Mouse (Mus musculus) layer of hippocampus, adult 2 months (tissue): ENCODE data around the gene Elp4. TPM values are rescaled to one million over a fixed set of nuclear protein-coding genes. Genes with fewer than 3 reads are reported as not detected.
A peak's percentile ranks its signal among the peaks of the same experiment; 100 is the strongest.

Experiments
- DNase-seq, 2 experiments: peaks; one replicate each; pipeline ENCODE4 v3.0.0; 2022; ENCODE audit warnings: low spot score in 2 of 2
- H3K27ac ChIP-seq: fragments of 200-600 bp; 2 replicates; pipeline ENCODE4 v1.8.1; 2022
- H3K4me3 ChIP-seq: fragments of 200-600 bp; 2 replicates; pipeline ENCODE4 v1.8.1; 2022; ENCODE audit warnings: mild to moderate bottlenecking
- CTCF ChIP-seq: fragments of 200-600 bp; conservative IDR thresholded peaks from 2 replicates; pipeline ENCODE4 v1.8.1; 2022; ENCODE audit warnings: antibody characterized with exemption, mild to moderate bottlenecking, moderate library complexity
- total RNA-seq, 2 experiments: library from RNA; stranded (reverse); gene quantifications; 2 replicates each; pipeline ENCODE4 v1.2.3; 2021

The Elp4 gene
- total RNA-seq, 2 experiments from 2014 or later: 16.5 to 18.9 TPM

DNA sequence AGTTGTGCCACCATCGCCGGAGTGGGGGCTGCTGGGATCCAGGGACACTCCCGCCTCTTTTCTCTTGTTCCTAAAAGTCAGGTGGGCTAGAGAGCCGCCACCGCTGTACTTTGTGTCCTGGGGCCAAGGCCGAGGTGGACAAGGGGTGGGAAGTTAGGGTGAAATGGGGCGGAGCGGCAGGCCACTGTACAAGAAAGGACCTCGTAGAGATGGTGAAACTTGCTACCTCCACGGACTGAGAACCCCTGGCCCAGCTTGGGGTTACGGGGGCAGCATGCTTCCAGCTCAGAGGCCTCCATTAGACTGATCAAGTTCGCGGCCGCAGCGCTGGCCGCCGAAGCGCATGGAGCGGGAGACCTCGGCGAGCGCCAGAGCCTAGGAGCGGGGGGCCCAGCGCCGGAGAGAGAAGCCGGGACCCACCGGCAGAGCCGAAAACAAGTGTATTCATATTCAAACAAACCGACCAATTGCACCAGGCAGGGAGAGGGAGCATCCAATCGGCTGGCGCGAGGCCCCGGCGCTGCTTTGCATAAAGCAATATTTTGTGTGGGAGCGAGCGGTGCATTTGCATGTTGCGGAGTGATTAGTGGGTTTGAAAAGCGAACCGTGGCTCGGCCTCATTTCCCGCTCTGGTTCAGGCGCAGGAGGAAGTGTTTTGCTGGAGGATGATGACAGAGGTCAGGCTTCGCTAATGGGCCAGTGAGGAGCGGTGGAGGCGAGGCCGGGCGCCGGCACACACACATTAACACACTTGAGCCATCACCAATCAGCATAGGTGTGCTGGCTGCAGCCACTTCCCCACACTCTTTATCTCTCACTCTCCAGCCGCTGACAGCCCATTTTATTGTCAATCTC lies 229.3 kb downstream of the Elp4 start:
- peak overlapping the region; percentile 52 for H3K4me3 ChIP-seq
- peak overlapping the region; percentile 88 for H3K27ac ChIP-seq
- DNase-seq: peak; percentile 82 to 87
- TF ChIP-seq CTCF: no peak

DNA sequence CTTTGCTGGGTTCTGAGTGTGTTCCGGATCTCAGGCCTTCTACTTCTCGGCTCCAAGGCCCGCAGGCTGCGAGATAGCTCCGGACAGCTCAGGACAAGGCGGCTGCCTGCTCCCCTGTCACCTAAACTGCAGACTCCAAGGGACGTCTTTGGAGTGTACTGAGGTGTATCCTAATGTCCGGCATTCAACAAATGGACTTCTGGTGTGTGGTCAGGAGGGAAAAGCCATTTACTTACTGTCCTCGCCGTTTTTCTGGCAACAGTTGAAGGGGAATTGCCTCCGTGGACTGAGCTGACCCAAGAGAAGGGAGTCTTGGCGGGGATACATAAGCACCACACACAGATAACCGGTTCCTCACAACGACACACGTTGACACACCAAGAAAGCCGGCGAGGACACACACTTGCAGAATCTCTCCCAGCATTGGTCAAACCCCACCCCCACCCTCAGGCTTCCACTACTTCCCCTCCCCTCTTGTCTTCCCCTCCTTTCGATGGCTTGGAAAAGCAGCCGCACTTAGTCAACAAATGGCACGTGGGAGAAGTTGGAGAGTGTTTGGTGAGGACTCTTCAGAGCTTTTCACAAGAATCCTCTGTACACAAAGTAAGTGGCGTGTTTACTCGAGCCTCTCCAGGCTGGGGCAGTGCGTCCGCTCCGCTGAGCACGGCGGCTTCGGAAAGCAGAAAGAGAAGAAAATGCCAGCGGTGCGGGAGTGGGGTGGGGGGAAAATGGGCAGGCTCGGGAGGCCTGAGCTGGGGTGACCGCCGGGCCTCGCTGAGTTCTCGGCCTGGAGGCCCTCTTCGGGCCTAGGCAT lies 230.1 kb downstream of the Elp4 start:
- TF ChIP-seq CTCF: no peak
- Histone ChIP-seq H3K4me3 (peak overlapping the region; percentile 52), H3K27ac (peak overlapping the region; percentile 77)
- DNase-seq: no peak

DNA sequence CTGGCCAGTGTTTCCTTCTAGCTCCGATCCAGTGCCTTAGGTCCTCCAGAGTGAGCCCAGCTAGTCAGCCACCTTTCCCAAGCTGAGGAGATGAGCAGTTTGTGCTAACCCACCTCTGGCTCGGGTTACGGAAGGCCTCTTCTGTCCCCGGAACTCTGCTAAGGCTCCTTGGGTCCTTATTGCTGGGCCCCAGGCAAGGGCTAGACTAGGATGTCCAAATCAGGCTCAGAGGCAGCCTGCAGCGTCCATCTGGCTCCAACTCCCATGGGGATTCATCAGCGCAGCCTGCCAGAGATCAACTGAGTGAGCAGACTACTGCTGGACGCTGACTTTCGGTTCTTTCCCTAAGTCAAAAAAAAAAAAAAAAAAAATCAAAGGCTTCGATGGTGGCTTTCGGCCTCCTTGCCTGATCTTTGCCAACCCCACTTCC lies 230.7 kb downstream of the Elp4 start:
- DNase-seq: no peak
- H3K4me3 ChIP-seq: peak overlapping the region; percentile 16; the same call in 1 of the 2 replicates
- peak overlapping the region; percentile 77 for H3K27ac ChIP-seq
- TF ChIP-seq CTCF: no peak

DNA sequence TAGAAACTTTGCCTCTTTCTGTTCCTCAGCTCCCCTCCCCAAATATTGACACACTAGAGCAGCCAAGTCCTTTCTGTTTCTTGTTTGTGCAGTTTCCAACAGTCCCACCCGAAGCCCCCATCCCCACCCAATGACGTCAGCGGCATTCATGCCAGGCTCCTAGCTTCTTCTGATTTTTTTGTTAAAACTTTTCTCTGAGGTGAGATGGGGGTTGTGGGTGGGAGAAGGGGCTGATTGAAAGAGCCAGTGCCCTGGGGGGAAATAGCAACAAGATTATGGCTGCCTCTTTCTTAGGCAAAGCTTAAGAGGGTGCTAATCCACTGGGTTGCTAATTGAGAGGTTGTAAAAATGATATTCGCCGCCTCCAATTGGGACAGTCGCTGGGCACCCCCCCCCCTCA lies 231.3 kb downstream of the Elp4 start:
- peak overlapping the region; percentile 77; the same call in 1 of the 2 replicates for H3K27ac ChIP-seq

DNA sequence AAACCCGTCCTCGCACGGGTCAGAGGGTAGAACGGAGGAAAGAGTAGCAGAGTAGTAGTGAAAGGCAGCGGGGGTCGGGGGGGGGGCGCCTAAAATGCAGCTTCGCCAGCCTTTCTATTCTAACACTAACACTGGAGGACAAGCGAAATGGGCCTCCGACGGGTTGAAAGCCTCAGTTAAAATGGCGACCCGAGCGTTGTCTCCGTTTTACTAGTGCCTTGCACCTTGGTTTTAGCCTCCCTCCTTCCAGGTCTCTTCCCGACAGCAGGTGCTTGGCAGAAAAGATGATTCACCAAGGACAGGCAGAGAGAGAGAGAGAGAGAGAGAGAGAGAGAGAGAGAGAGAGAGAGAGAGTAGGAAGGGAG lies 231.8 kb downstream of the Elp4 start:
- no peak overlapping the region for H3K4me3 ChIP-seq
- no peak for DNase-seq

More for the DNA sequence above, 231.3 kb downstream of the Elp4 start:
- H3K4me3 ChIP-seq: no peak overlapping the region; the same call in 1 of the 2 replicates
- no peak for DNase-seq
- no peak for TF ChIP-seq CTCF

DNA sequence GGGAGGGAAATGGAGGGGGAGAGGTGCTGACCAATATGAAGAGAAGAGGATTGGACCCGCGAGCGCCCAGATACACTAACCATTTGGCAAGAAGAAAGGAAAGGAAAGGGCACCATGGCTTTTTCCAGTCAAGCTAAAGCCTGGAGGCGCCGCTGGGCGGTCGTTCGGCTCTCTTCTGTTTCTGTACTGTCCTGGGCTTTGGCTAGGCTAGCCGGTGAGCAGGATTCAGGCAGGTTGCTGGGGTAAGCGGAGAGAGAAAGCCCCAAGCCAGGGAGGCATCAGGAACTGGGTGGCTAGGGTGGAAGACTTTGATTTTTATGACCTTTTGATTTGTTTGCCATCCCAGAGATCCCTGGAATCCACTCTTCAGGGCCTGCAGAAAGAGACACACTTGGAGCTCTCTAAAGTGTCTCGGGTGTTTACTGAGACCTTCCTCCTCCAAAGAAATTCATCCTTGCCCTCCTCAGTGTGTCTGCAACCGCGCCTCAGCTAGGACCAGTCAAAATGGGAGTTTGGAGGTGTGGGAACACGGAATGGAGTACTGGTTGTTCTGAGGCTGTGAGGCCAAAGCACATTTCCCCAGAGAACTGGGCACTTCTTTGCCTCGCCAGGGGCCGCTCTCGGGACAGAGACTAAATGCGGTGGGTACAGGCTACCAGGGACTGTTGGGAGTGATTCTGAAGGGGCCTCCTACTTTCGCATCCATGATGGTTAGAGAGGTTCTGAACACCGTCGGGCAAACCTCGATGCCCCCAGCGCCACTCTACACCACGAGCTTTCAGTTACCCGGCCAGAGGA lies 232.4 kb downstream of the Elp4 start:
- Histone ChIP-seq H3K4me3 (peak overlapping the region; percentile 9; the same call in 1 of the 2 replicates), H3K27ac (peak overlapping the region; percentile 47)
- no peak for DNase-seq
- TF ChIP-seq CTCF: peak; percentile 31

More for the DNA sequence above, 231.8 kb downstream of the Elp4 start:
- no peak for TF ChIP-seq CTCF
- peak overlapping the region; percentile 47 for H3K27ac ChIP-seq

DNA sequence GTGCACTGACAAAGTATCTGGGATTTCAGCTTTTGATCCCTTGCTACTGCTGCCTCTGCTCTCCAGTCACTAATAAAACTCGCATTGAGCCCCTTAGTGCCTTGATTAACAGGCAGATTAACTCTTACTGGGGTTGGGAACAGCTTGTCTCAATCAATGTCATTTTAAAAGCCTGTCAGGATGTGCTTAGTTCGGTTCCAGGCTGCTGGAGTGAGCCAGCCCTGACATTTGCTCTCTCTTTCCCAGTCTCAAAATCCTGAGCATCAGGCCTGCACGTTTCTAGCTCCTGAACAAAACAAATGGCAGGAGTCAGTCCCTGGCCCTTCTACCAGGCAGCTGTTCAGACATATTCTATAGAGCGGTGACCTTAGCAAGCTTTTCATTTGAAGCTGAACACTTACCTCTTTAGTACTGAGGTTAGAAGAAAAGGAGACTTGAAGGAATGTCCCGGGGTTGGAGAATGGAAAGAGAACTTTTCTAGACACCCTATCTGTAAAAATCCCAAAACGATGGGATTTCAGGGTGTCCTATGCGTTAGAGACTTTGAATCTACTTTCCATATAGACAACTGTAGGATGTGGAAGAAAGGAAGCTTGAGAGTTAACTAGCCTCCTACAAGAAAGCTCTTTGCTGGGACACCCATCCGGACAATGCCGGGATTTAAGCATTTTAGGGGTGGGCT lies 233.1 kb downstream of the Elp4 start:
- Histone ChIP-seq H3K4me3 (no peak overlapping the region; the same call in 1 of the 2 replicates), H3K27ac (peak overlapping the region; percentile 47; the same call in 1 of the 2 replicates)
- DNase-seq: no peak
- TF ChIP-seq CTCF: no peak

DNA sequence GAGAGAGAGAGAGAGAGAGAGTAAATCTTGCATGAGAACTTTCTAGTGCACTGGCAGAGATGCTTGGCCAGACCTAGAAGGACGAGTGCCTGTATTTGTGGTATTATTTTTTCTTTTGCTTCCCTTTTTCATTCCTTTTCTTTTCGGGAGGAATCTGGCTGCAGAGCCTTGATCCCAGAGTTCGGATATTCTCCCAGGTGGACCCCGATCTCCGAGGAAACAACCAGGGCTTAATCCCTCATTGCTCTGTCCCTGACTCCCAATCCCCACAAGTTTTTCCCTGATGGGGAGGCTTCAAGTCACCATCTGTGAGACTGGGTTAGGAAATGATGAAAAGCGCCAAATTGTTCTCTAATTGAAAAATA lies 233.7 kb downstream of the Elp4 start:
- TF ChIP-seq CTCF: no peak
- Histone ChIP-seq H3K27ac (peak overlapping the region; percentile 47; the same call in 1 of the 2 replicates), H3K4me3 (no peak overlapping the region)
- DNase-seq: no peak

DNA sequence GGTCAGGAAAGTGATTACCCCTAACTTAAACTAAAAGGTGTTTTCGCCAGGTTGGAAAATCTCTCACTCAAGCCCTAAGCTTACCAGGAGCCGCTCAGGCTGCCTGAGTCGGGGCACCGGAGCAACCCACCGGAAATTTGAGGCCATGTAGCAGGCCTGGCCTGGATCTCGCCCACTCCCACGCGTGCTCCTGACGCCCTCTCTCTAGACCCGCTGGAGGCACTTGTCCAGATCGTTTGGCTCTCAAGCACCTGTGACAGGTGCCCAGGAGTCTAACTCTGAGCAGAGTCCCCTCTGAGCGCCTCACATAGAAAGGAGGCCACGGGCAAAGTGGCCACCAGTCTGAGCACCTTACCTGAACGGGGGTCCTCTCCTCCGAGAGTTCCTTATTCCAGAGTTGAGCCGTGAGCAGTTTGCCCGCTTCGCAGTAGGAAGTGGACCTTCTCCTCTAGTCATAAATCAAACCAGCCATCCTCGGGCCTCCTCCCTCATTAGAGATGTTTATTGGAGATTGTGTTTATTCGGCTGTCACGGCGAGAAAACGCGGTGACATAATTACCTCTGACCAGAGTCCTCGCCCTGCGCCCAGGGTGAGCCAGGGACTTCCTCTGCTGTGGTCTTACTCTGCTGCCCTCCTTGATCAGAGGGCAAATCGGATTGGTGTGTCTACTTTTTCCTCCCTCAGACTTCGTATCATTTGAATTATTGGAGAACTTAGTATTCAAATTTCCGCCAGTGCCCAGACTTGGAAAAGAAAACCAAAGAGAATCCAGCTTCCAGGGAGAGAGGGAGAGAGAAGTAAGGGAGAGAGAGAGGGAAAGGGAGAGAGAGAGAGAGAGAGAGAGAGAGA lies 234.3 kb downstream of the Elp4 start:
- TF ChIP-seq CTCF: no peak
- DNase-seq: no peak
- Histone ChIP-seq H3K27ac (peak overlapping the region; percentile 15), H3K4me3 (peak overlapping the region; percentile 44)

DNA sequence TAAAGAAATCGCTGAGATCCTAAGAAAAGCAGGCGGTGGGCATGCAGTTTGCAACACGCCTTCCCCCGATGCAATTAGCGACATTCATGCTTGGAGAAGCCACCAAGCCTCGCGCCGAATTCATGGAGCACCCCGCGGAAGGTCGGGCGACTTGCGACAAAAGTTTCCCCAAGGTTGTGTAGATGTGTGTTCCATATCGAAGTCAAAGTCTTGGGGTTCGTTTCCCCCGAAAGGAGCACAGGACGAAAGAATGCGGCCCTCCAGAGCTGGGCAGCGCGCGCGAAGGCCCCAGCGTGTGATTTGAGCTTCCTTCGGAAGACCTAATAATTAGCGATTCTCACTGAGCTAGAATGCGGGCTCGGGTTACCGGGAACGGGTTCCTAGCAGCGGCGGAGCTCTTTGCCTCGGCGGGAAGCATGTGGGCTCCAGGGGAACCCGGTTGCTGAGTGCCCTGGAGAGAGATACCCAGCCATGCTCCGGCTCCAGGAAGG lies 234.9 kb downstream of the Elp4 start:
- no peak for DNase-seq
- Histone ChIP-seq H3K4me3 (peak overlapping the region; percentile 44), H3K27ac (peak overlapping the region; percentile 15)
- no peak for TF ChIP-seq CTCF
